In the genomic region with DNA sequence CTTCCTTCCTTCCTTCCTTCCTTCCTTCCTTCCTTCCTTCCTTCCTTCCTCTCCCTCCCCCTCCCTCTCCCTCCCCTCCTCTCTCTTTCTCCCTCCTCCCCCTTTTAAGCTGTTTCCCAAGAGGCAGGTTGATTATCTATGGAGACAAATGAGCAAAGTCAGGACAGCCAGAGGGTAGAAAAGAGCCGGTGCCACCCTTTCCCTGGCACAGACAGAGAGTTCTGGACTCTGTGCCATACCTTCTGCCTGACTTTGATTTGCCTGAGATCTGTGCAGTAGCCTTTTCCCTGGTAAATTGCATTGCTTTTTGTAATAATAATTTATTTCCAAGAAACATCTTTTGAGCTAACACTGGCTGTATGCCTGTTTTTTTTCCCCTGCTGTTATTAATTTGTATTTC, we compare ENCODE assay signal across 14 mouse cellular contexts. TPM values are rescaled to one million over a fixed set of nuclear protein-coding genes. Genes with fewer than 3 reads are reported as not detected.
A peak's percentile ranks its signal among the peaks of the same experiment; 100 is the strongest.
DNase-seq lines count a peak whose midpoint lies in the region; ATAC-seq and TF ChIP-seq lines count a peak whose summit lies in the region.
"Had no signal": no experiment of that assay in that cellular context is flagged by ENCODE, and none has a peak within 500 bp of the region (broad histone marks: within the 10 kb centered on the region; RNA-seq: fewer than 3 reads in every experiment).

No protein-coding gene starts in this region.

- peak overlapping the region; percentile 74 for H3K27ac ChIP-seq in forebrain, embryonic 10.5 days
- H3K27ac ChIP-seq in forebrain, embryonic 11.5 days (ENCODE audit: low read depth, low read length): no peak overlapping the region
- H3K27ac ChIP-seq in layer of hippocampus, adult 2 months: peak overlapping the region; percentile 83
- no peak overlapping the region for H3K27ac ChIP-seq in midbrain, embryonic 16.5 days (ENCODE audit: low read length)
- no peak overlapping the region for H3K27ac ChIP-seq in limb, embryonic 10.5 days
- H3K27ac ChIP-seq: embryonic facial prominence, embryonic 12.5 days; kidney, postnatal 0 days had no signal

- TF ChIP-seq CTCF in layer of hippocampus, adult 2 months (conservative IDR thresholded peaks at IDR 0.05): no peak
- no peak for TF ChIP-seq CTCF in brain, embryonic 14.5 days (IDR thresholded peaks at IDR 0.05; ENCODE audit: borderline replicate concordance, extremely low read depth, insufficient read depth, insufficient read length)

- no peaks in the 10 kb centered on the region for H3K36me3 ChIP-seq in forebrain, embryonic 10.5 days (replicated peaks)
- no peaks in the 10 kb centered on the region for H3K36me3 ChIP-seq in forebrain, embryonic 11.5 days (ENCODE audit: control insufficient read depth, insufficient read depth, low read length)
- no peaks in the 10 kb centered on the region for H3K36me3 ChIP-seq in midbrain, embryonic 16.5 days (ENCODE audit: control insufficient read depth, insufficient read depth, low read length)
- no peaks in the 10 kb centered on the region for H3K36me3 ChIP-seq in limb, embryonic 10.5 days
- H3K36me3 ChIP-seq: embryonic facial prominence, embryonic 12.5 days; G1E had no signal

- TF ChIP-seq POLR2A in brain, embryonic 14.5 days (IDR thresholded peaks at IDR 0.05; ENCODE audit: borderline replicate concordance, extremely low read depth, insufficient read depth, insufficient read length, poor library complexity, severe bottlenecking): no peak

- H3K9ac ChIP-seq in forebrain, embryonic 11.5 days (ENCODE audit: low read length): no peak overlapping the region
- no peak overlapping the region for H3K9ac ChIP-seq in midbrain, embryonic 16.5 days (ENCODE audit: low read depth, low read length)
- H3K9ac ChIP-seq: embryonic facial prominence, embryonic 12.5 days had no signal

- H3K9me3 ChIP-seq in forebrain, embryonic 10.5 days: peaks cover 5% of the 10 kb centered on the region; the same call in 1 of the 2 replicates
- H3K9me3 ChIP-seq in forebrain, embryonic 11.5 days (ENCODE audit: control insufficient read depth, low read length): no peaks in the 10 kb centered on the region
- H3K9me3 ChIP-seq in midbrain, embryonic 16.5 days (replicated peaks; ENCODE audit: control insufficient read depth, low read length, poor library complexity, severe bottlenecking): no peaks in the 10 kb centered on the region
- H3K9me3 ChIP-seq in limb, embryonic 10.5 days (replicated peaks): no peaks in the 10 kb centered on the region
- H3K9me3 ChIP-seq: embryonic facial prominence, embryonic 12.5 days; G1E had no signal

- H3K4me1 ChIP-seq in forebrain, embryonic 10.5 days: peaks cover 39% of the 10 kb centered on the region
- peaks cover 2% of the 10 kb centered on the region; the same call in 1 of the 2 replicates for H3K4me1 ChIP-seq in forebrain, embryonic 11.5 days (replicated peaks; ENCODE audit: control insufficient read depth, insufficient read depth, low read length)
- peaks cover 7% of the 10 kb centered on the region; the same call in 1 of the 2 replicates for H3K4me1 ChIP-seq in midbrain, embryonic 16.5 days (ENCODE audit: control insufficient read depth, insufficient read depth, low read length)
- 0 out of 2 replicates have a peak, but pooled peaks cover 3% of the 10 kb centered on the region for H3K4me1 ChIP-seq in limb, embryonic 10.5 days
- H3K4me1 ChIP-seq: embryonic facial prominence, embryonic 12.5 days had no signal

- H3K4me2 ChIP-seq in forebrain, embryonic 11.5 days (ENCODE audit: low read depth, low read length, severe bottlenecking): no peak overlapping the region
- H3K4me2 ChIP-seq in midbrain, embryonic 16.5 days (ENCODE audit: low read length): no peak overlapping the region
- H3K4me2 ChIP-seq: embryonic facial prominence, embryonic 12.5 days had no signal

- H3K4me3 ChIP-seq in forebrain, embryonic 10.5 days: 0 out of 2 replicates have a peak overlapping the region, but pooled peaks have one; percentile 29
- H3K4me3 ChIP-seq in forebrain, embryonic 11.5 days (ENCODE audit: low read depth, low read length): no peak overlapping the region
- no peak overlapping the region for H3K4me3 ChIP-seq in layer of hippocampus, adult 2 months
- H3K4me3 ChIP-seq in midbrain, embryonic 16.5 days (ENCODE audit: low read depth, low read length): no peak overlapping the region
- no peak overlapping the region for H3K4me3 ChIP-seq in limb, embryonic 10.5 days
- H3K4me3 ChIP-seq: embryonic facial prominence, embryonic 12.5 days had no signal

- no peaks in the 10 kb centered on the region for H3K27me3 ChIP-seq in forebrain, embryonic 10.5 days (ENCODE audit: poor library complexity, severe bottlenecking)
- no peaks in the 10 kb centered on the region for H3K27me3 ChIP-seq in forebrain, embryonic 11.5 days (ENCODE audit: control insufficient read depth, insufficient read depth, low read length)
- no peaks in the 10 kb centered on the region for H3K27me3 ChIP-seq in midbrain, embryonic 16.5 days (ENCODE audit: control insufficient read depth, insufficient read depth, low read depth, low read length)
- no peaks in the 10 kb centered on the region for H3K27me3 ChIP-seq in limb, embryonic 10.5 days (ENCODE audit: low read depth, poor library complexity, severe bottlenecking)
- H3K27me3 ChIP-seq: embryonic facial prominence, embryonic 12.5 days had no signal

- WGBS in forebrain, embryonic 10.5 days: 7% methylated on average over 1 of the region's 1 CpGs
- WGBS in forebrain, embryonic 11.5 days: 14% methylated on average over 1 of the region's 1 CpGs
- 7% methylated on average over 1 of the region's 1 CpGs for WGBS in midbrain, embryonic 16.5 days
- WGBS in limb, embryonic 10.5 days: 56% methylated on average over 1 of the region's 1 CpGs

- no peak for ATAC-seq in forebrain, embryonic 11.5 days (replicated peaks; ENCODE audit: low FRiP score)
- ATAC-seq in midbrain, embryonic 16.5 days: 0 out of 2 replicates have a peak, but pooled peaks have one; percentile 48

- DNase-seq in forebrain, embryonic 10.5 days (ENCODE audit: extremely low spot score, low spot score): no peak
- DNase-seq in forebrain, embryonic 11.5 days (ENCODE audit: low spot score): no peak
- no peak for DNase-seq in layer of hippocampus, adult 2 months (ENCODE audit: low spot score in 2 of 2)
- no peak for DNase-seq in layer of hippocampus, adult 18-20 months (ENCODE audit: low spot score in 2 of 2)
- peak; percentile 27 for DNase-seq in brain, embryonic 14.5 days (ENCODE audit: low read depth)
- no peak for DNase-seq in limb, embryonic 10.5 days (ENCODE audit: low spot score)
- DNase-seq in adrenal gland, adult 8-10 months: no peak

RNA-seq across cellular contexts. Expression of a gene that starts 13.2 kb away (rescaled TPM):
- polyA plus RNA-seq in forebrain, embryonic 10.5 days (2016; fragmentation: Nextera tagmentation; extraction: Ambion mirVana): 0.73 and 1.3 TPM in 2 replicates
- 0.24 and 0.39 TPM in 2 replicates for polyA plus RNA-seq in forebrain, embryonic 11.5 days (2014; fragmentation: Nextera tagmentation; extraction: Ambion mirVana)
- 1 to 10 TPM in 1 of 2 experiments, under 1 TPM in 1; 0.83 to 1.1 TPM for total RNA-seq in layer of hippocampus, adult 2 months (2021)
- 1 to 10 TPM in 1 of 2 experiments, under 1 TPM in 1; 0.94 to 1.3 TPM for total RNA-seq in layer of hippocampus, adult 18-20 months (2021)
- 0.16 and 0.42 TPM in 2 replicates for polyA plus RNA-seq in brain, embryonic 14.5 days (2012; rRNA removed)
- 1.1 and 1.3 TPM in 2 replicates for polyA plus RNA-seq in midbrain, embryonic 16.5 days (2015; fragmentation: Nextera tagmentation; extraction: Ambion mirVana)
- polyA plus RNA-seq in limb, embryonic 10.5 days (2016; fragmentation: Nextera tagmentation; extraction: Ambion mirVana): 0.48 and 0.65 TPM in 2 replicates
- 1 to 10 TPM; 1.8 to 2.5 (median 2.2) TPM for total RNA-seq in adrenal gland, adult 8-10 months (2022)
- polyA plus RNA-seq: G1E had no signal

RNA-seq across cellular contexts. Expression of a gene that starts 24.7 kb away (rescaled TPM):
- polyA plus RNA-seq in forebrain, embryonic 10.5 days (2016; fragmentation: Nextera tagmentation; extraction: Ambion mirVana): not detected in 2 replicates
- polyA plus RNA-seq in forebrain, embryonic 11.5 days (2014; fragmentation: Nextera tagmentation; extraction: Ambion mirVana): not detected in 2 replicates
- total RNA-seq in layer of hippocampus, adult 2 months (2021): 10 to 100 TPM in 1 of 2 experiments, 1 to 10 TPM in 1; 5.2 to 12.0 TPM
- 1 to 10 TPM; 6.2 to 9.3 TPM for total RNA-seq in layer of hippocampus, adult 18-20 months (2021)
- polyA plus RNA-seq in brain, embryonic 14.5 days (2012; rRNA removed): 18.1 and 19.3 TPM in 2 replicates
- polyA plus RNA-seq in midbrain, embryonic 16.5 days (2015; fragmentation: Nextera tagmentation; extraction: Ambion mirVana): not detected in 2 replicates
- not detected in 2 replicates for polyA plus RNA-seq in limb, embryonic 10.5 days (2016; fragmentation: Nextera tagmentation; extraction: Ambion mirVana)
- total RNA-seq in adrenal gland, adult 8-10 months (2022): 10 to 100 TPM; 25.4 to 40.6 (median 33.0) TPM
- total RNA-seq: G1E; granulocyte monocyte progenitor cell, adult 5-6 weeks had no signal
- polyA plus RNA-seq: embryonic facial prominence, embryonic 12.5 days; kidney, postnatal 0 days; neural tube, embryonic 11.5 days had no signal

RNA-seq across cellular contexts. Expression of a gene that starts 38.2 kb away (rescaled TPM):
- polyA plus RNA-seq in forebrain, embryonic 10.5 days (2016; fragmentation: Nextera tagmentation; extraction: Ambion mirVana): 82.4 and 83.6 TPM in 2 replicates
- 64.9 and 69.6 TPM in 2 replicates for polyA plus RNA-seq in forebrain, embryonic 11.5 days (2014; fragmentation: Nextera tagmentation; extraction: Ambion mirVana)
- 10 to 100 TPM; 14.0 to 17.1 TPM for total RNA-seq in layer of hippocampus, adult 2 months (2021)
- total RNA-seq in layer of hippocampus, adult 18-20 months (2021): 10 to 100 TPM; 13.1 to 18.3 TPM
- 21.0 and 21.4 TPM in 2 replicates for polyA plus RNA-seq in brain, embryonic 14.5 days (2012; rRNA removed)
- polyA plus RNA-seq in midbrain, embryonic 16.5 days (2015; fragmentation: Nextera tagmentation; extraction: Ambion mirVana): 20.8 and 22.8 TPM in 2 replicates
- 88.3 and 89.7 TPM in 2 replicates for polyA plus RNA-seq in limb, embryonic 10.5 days (2016; fragmentation: Nextera tagmentation; extraction: Ambion mirVana)
- total RNA-seq in adrenal gland, adult 8-10 months (2022): 10 to 100 TPM; 26.5 to 35.8 (median 31.3) TPM

RNA-seq across cellular contexts. Expression of a gene that starts 38.4 kb away (rescaled TPM):
- polyA plus RNA-seq in forebrain, embryonic 10.5 days (2016; fragmentation: Nextera tagmentation; extraction: Ambion mirVana): 44.8 and 45.3 TPM in 2 replicates
- polyA plus RNA-seq in forebrain, embryonic 11.5 days (2014; fragmentation: Nextera tagmentation; extraction: Ambion mirVana): 54.4 and 67.3 TPM in 2 replicates
- 10 to 100 TPM; 92.9 to 95.6 TPM for total RNA-seq in layer of hippocampus, adult 2 months (2021)
- 10 to 100 TPM; 86.4 to 96.1 TPM for total RNA-seq in layer of hippocampus, adult 18-20 months (2021)
- polyA plus RNA-seq in brain, embryonic 14.5 days (2012; rRNA removed): 131 and 177 TPM in 2 replicates
- polyA plus RNA-seq in midbrain, embryonic 16.5 days (2015; fragmentation: Nextera tagmentation; extraction: Ambion mirVana): 95.0 and 99.5 TPM in 2 replicates
- polyA plus RNA-seq in limb, embryonic 10.5 days (2016; fragmentation: Nextera tagmentation; extraction: Ambion mirVana): 45.4 and 51.9 TPM in 2 replicates
- 10 to 100 TPM; 62.3 to 74.8 (median 68.0) TPM for total RNA-seq in adrenal gland, adult 8-10 months (2022)

RNA-seq across cellular contexts. Expression of a gene that starts 38.5 kb away (rescaled TPM):
- polyA plus RNA-seq in forebrain, embryonic 10.5 days (2016; fragmentation: Nextera tagmentation; extraction: Ambion mirVana): not detected in 2 replicates
- polyA plus RNA-seq in forebrain, embryonic 11.5 days (2014; fragmentation: Nextera tagmentation; extraction: Ambion mirVana): not detected in 2 replicates
- not detected for total RNA-seq in layer of hippocampus, adult 2 months (2021)
- total RNA-seq in layer of hippocampus, adult 18-20 months (2021): not detected
- polyA plus RNA-seq in brain, embryonic 14.5 days (2012; rRNA removed): 0.05 TPM in 1 of 2 replicates, not detected in the other
- not detected in 2 replicates for polyA plus RNA-seq in midbrain, embryonic 16.5 days (2015; fragmentation: Nextera tagmentation; extraction: Ambion mirVana)
- polyA plus RNA-seq in limb, embryonic 10.5 days (2016; fragmentation: Nextera tagmentation; extraction: Ambion mirVana): not detected in 2 replicates
- under 1 TPM in 2 of 4 experiments, not detected in 2; 0.15 to 0.31 TPM for total RNA-seq in adrenal gland, adult 8-10 months (2022)
- total RNA-seq: layer of hippocampus, postnatal 25 days had no signal
- polyA plus RNA-seq: embryonic facial prominence, embryonic 12.5 days; G1E; neural tube, embryonic 11.5 days had no signal

Comparison
In these comparisons a context has a peak if more than half of its experiments do, and no peak if none do; other contexts are left out.
1. H3K27ac ChIP-seq: peak in forebrain, embryonic 10.5 days (single experiment) and layer of hippocampus, adult 2 months (single experiment); none in forebrain, embryonic 11.5 days (single experiment), midbrain, embryonic 16.5 days (single experiment) and limb, embryonic 10.5 days (single experiment).
2. RNA of a gene that starts 24.7 kb away (polyA plus RNA-seq): 18.1 to 19.3 TPM in brain, embryonic 14.5 days; not detected in forebrain, embryonic 10.5 days, not detected in forebrain, embryonic 11.5 days, not detected in midbrain, embryonic 16.5 days and not detected in limb, embryonic 10.5 days; every median in the first group is over 10 times any median in the second.